Mouse (Mus musculus) monocyte, adult 2 months (primary cell): ENCODE measurements around the gene Oaz3.

Experiments
- DNase-seq, 2 experiments: peaks; one replicate each; pipeline ENCODE4 v3.0.0; 2022; ENCODE audit warnings: low spot score in 2 of 2, low read depth in 1 of 2

The Oaz3 gene

GRCm38 (mm10) chr3:94443597-94443964 is at the start of gene Oaz3:
Gene Oaz3 (minus strand): TSS chr3:94443915.
- no peak for DNase-seq

- no peak for DNase-seq
Measured at GRCm38 (mm10) chr3:94487581-94487980, 43.9 kb upstream of the Oaz3 start.

GRCm38 (mm10) chr3:94485922-94486321 is 42.2 kb upstream of the Oaz3 start:
- DNase-seq: no peak

GRCm38 (mm10) chr3:94483790-94484439 is 40.2 kb upstream of the Oaz3 start:
- DNase-seq: no peak

GRCm38 (mm10) chr3:94482764-94483385 is 39.2 kb upstream of the Oaz3 start:
- peak; percentile 72 for DNase-seq

GRCm38 (mm10) chr3:94481429-94481828 is 37.7 kb upstream of the Oaz3 start:
- DNase-seq: no peak

GRCm38 (mm10) chr3:94480291-94480884 is 36.7 kb upstream of the Oaz3 start, which contains the start of gene Riiad1:
Gene Riiad1 (minus strand): TSS chr3:94480341.
- no peak for DNase-seq

- DNase-seq: no peak
Measured at GRCm38 (mm10) chr3:94479564-94479963, 35.8 kb upstream of the Oaz3 start.

GRCm38 (mm10) chr3:94478591-94479169 is 35.0 kb upstream of the Oaz3 start:
- no peak for DNase-seq

GRCm38 (mm10) chr3:94477981-94478422 is 34.3 kb upstream of the Oaz3 start, which contains the start of gene Celf3:
Gene Celf3 (plus strand): TSS chr3:94478295.
- no peak for DNase-seq

- DNase-seq: no peak
Measured at GRCm38 (mm10) chr3:94477444-94477843, 33.7 kb upstream of the Oaz3 start.

- no peak for DNase-seq
Measured at GRCm38 (mm10) chr3:94476301-94477035, 32.8 kb upstream of the Oaz3 start.

GRCm38 (mm10) chr3:94473567-94474232 is 30.0 kb upstream of the Oaz3 start:
- no peak for DNase-seq

GRCm38 (mm10) chr3:94473115-94473505 is 29.4 kb upstream of the Oaz3 start:
- no peak for DNase-seq

- no peak for DNase-seq
Measured at GRCm38 (mm10) chr3:94472447-94473114, 28.9 kb upstream of the Oaz3 start.

GRCm38 (mm10) chr3:94468931-94469330 is 25.2 kb upstream of the Oaz3 start:
- no peak for DNase-seq

GRCm38 (mm10) chr3:94465632-94466430 is 22.1 kb upstream of the Oaz3 start:
- no peak for DNase-seq

- DNase-seq: no peak
Measured at GRCm38 (mm10) chr3:94463926-94464578, 20.3 kb upstream of the Oaz3 start.

GRCm38 (mm10) chr3:94459834-94460233 is 16.1 kb upstream of the Oaz3 start:
- no peak for DNase-seq
